Mouse (Mus musculus): ENCODE data around the gene Sv2b. TPM values are rescaled to one million over a fixed set of nuclear protein-coding genes. Genes with fewer than 3 reads are reported as not detected.
A peak's percentile ranks its signal among the peaks of the same experiment; 100 is the strongest.

The Sv2b gene
- polyA plus RNA-seq, 1 experiment from 2014 or later, result 0.69 TPM

GRCm38 (mm10) chr7:75107441-75107840, 201.6 kb downstream of the Sv2b start:
- H3K4me3 ChIP-seq, result no peak overlapping the region

GRCm38 (mm10) chr7:75103900-75104299, 205.2 kb downstream of the Sv2b start:
- Histone ChIP-seq H3K36me3 (replicated peaks) (no peaks in the 10 kb centered on the region), H3K27ac (replicated peaks) (no peak overlapping the region), H3K4me3 (no peak overlapping the region), H3K4me1 (no peaks in the 10 kb centered on the region), H3K27me3 (replicated peaks; ENCODE audit: low read depth, poor library complexity, severe bottlenecking) (no peaks in the 10 kb centered on the region), H3K9me3 (no peaks in the 10 kb centered on the region)
- no peak for DNase-seq (ENCODE audit: low spot score)
- 82% methylated on average over 1 of the region's 1 CpGs for whole genome bisulfite sequencing

More at GRCm38 (mm10) chr7:75107441-75107840, 201.6 kb downstream of the Sv2b start:
- no peaks in the 10 kb centered on the region for H3K27me3 ChIP-seq (replicated peaks; ENCODE audit: low read depth, poor library complexity, severe bottlenecking)
- peak; percentile 62 for DNase-seq (ENCODE audit: low spot score)
- H3K4me1 ChIP-seq, result no peaks in the 10 kb centered on the region
- H3K9me3 ChIP-seq, result no peaks in the 10 kb centered on the region
- no peaks in the 10 kb centered on the region for H3K36me3 ChIP-seq (replicated peaks)
- H3K27ac ChIP-seq (replicated peaks), result no peak overlapping the region

GRCm38 (mm10) chr7:75102536-75103332, 206.3 kb downstream of the Sv2b start:
- no peak for DNase-seq (ENCODE audit: low spot score)
- Histone ChIP-seq H3K4me3 (no peak overlapping the region), H3K27ac (replicated peaks) (no peak overlapping the region), H3K4me1 (no peaks in the 10 kb centered on the region), H3K9me3 (no peaks in the 10 kb centered on the region), H3K36me3 (replicated peaks) (no peaks in the 10 kb centered on the region), H3K27me3 (replicated peaks; ENCODE audit: low read depth, poor library complexity, severe bottlenecking) (no peaks in the 10 kb centered on the region)
- 85% methylated on average over 17 of the region's 17 CpGs for WGBS

GRCm38 (mm10) chr7:75085473-75085872, 223.6 kb downstream of the Sv2b start:
- Histone ChIP-seq H3K9me3 (no peaks in the 10 kb centered on the region), H3K27me3 (replicated peaks; ENCODE audit: low read depth, poor library complexity, severe bottlenecking) (no peaks in the 10 kb centered on the region), H3K36me3 (replicated peaks) (no peaks in the 10 kb centered on the region), H3K4me1 (peaks cover 5% of the 10 kb centered on the region), H3K27ac (replicated peaks) (no peak overlapping the region), H3K4me3 (no peak overlapping the region)
- no peak for DNase-seq (ENCODE audit: low spot score)
- 90% methylated on average over 4 of the region's 4 CpGs for WGBS

GRCm38 (mm10) chr7:75080163-75080562, 228.9 kb downstream of the Sv2b start:
- Histone ChIP-seq H3K9me3 (no peaks in the 10 kb centered on the region), H3K27me3 (replicated peaks; ENCODE audit: low read depth, poor library complexity, severe bottlenecking) (no peaks in the 10 kb centered on the region), H3K27ac (replicated peaks) (no peak overlapping the region), H3K36me3 (replicated peaks) (no peaks in the 10 kb centered on the region), H3K4me1 (peaks cover 5% of the 10 kb centered on the region), H3K4me3 (no peak overlapping the region)
- no peak for DNase-seq (ENCODE audit: low spot score)

- H3K9me3 ChIP-seq, result no peaks in the 10 kb centered on the region
- H3K4me3 ChIP-seq, result no peak overlapping the region
- WGBS, result 86% methylated on average over 8 of the region's 8 CpGs
- DNase-seq (ENCODE audit: low spot score), result no peak
- peaks cover 5% of the 10 kb centered on the region for H3K4me1 ChIP-seq
- H3K27me3 ChIP-seq (replicated peaks; ENCODE audit: low read depth, poor library complexity, severe bottlenecking), result no peaks in the 10 kb centered on the region
- H3K36me3 ChIP-seq (replicated peaks), result no peaks in the 10 kb centered on the region
- no peak overlapping the region for H3K27ac ChIP-seq (replicated peaks)
Observed at GRCm38 (mm10) chr7:75077560-75078208, 231.4 kb downstream of the Sv2b start.

Other genes with a start within 250 kb of the Sv2b start
- gene Akap13, start 146.3 kb upstream of the Sv2b start, polyA plus RNA-seq (2016; fragmentation: Nextera tagmentation; extraction: Ambion mirVana), result 34.5 and 37.6 TPM in 2 replicates